Mouse (Mus musculus) liver, embryonic 15.5 days (tissue): Measurements from ENCODE around the gene Foxp2. TPM values are rescaled to one million over a fixed set of nuclear protein-coding genes. Genes with fewer than 3 reads are reported as not detected.

Source experiments
- ATAC-seq: fragments of 200-750 bp; cut with Nextera tagmentation; 2 replicates; pipeline ENCODE4 v1.8.0; 2017; ENCODE audit warnings: moderate number of reproducible peaks, mild to moderate bottlenecking, moderate library complexity; ENCODE audit not compliant: insufficient read depth
- H3K27ac ChIP-seq: fragments of 300-500 bp; sonication (generic); replicated peaks from 2 replicates; pipeline ENCODE4 v1.5.1; 2015; ENCODE audit warnings: mild to moderate bottlenecking, inconsistent platforms
- H3K27me3 ChIP-seq: fragments of 300-500 bp; sonication (generic); 2 replicates; pipeline ENCODE4 v1.6.1; 2015; ENCODE audit warnings: mild to moderate bottlenecking, inconsistent platforms
- H3K36me3 ChIP-seq: fragments of 300-500 bp; sonication (generic); replicated peaks from 2 replicates; pipeline ENCODE4 v1.6.1; 2015; ENCODE audit warnings: moderate library complexity, mild to moderate bottlenecking, inconsistent platforms
- H3K4me1 ChIP-seq: fragments of 300-500 bp; sonication (generic); replicated peaks from 2 replicates; pipeline ENCODE4 v1.6.1; 2015; ENCODE audit warnings: inconsistent platforms
- H3K4me2 ChIP-seq: fragments of 300-500 bp; sonication (generic); 2 replicates; pipeline ENCODE4 v1.6.1; 2015; ENCODE audit warnings: moderate library complexity, mild to moderate bottlenecking, inconsistent platforms
- H3K4me3 ChIP-seq: fragments of 300-500 bp; sonication (generic); replicated peaks from 2 replicates; pipeline ENCODE4 v1.5.1; 2015; ENCODE audit warnings: mild to moderate bottlenecking, inconsistent platforms
- H3K9ac ChIP-seq: fragments of 300-500 bp; sonication (generic); 2 replicates; pipeline ENCODE4 v1.6.1; 2015; ENCODE audit warnings: moderate library complexity, mild to moderate bottlenecking, inconsistent platforms
- H3K9me3 ChIP-seq: fragments of 300-500 bp; sonication (generic); replicated peaks from 2 replicates; pipeline ENCODE4 v1.6.1; 2016; ENCODE audit warnings: inconsistent platforms
- WGBS: fragments of 180-500 bp; shearing (Covaris S2); methylation state at CpG from one replicate; pipeline ENCODE4 v1.1.7; 2015; ENCODE audit warnings: mixed read lengths; ENCODE audit not compliant: insufficient replicate concordance; 5-methylcytosine and 5-hydroxymethylcytosine counted together
- polyA plus RNA-seq: library from polyadenylated mRNA; unstranded; fragments of >200 nt; fragmentation: Nextera tagmentation; extraction: Ambion mirVana; gene quantifications from 2 replicates; pipeline ENCODE4 v1.2.1, GENCODE M21; 2015

The Foxp2 gene
- polyA plus RNA-seq, 1 experiment from 2014 or later: 0.62 TPM

GRCm38 (mm10) chr6:14922704-14923103, 21.6 kb downstream of the Foxp2 start:
- no peaks in the 10 kb centered on the region for H3K9me3 ChIP-seq
- H3K36me3 ChIP-seq: no peaks in the 10 kb centered on the region
- no peak for ATAC-seq
- no peak overlapping the region for H3K9ac ChIP-seq
- H3K27me3 ChIP-seq: no peaks in the 10 kb centered on the region
- no peak overlapping the region for H3K4me2 ChIP-seq
- H3K4me1 ChIP-seq: no peaks in the 10 kb centered on the region
- no peak overlapping the region for H3K4me3 ChIP-seq
- no peak overlapping the region for H3K27ac ChIP-seq

GRCm38 (mm10) chr6:14924976-14925489, 23.9 kb downstream of the Foxp2 start:
- Histone ChIP-seq H3K9me3 (no peaks in the 10 kb centered on the region), H3K4me1 (no peaks in the 10 kb centered on the region), H3K4me2 (no peak overlapping the region), H3K4me3 (no peak overlapping the region), H3K9ac (no peak overlapping the region), H3K27me3 (no peaks in the 10 kb centered on the region), H3K36me3 (no peaks in the 10 kb centered on the region), H3K27ac (no peak overlapping the region)
- WGBS: 53% methylated on average over 4 of the region's 4 CpGs
- no peak for ATAC-seq

DNA sequence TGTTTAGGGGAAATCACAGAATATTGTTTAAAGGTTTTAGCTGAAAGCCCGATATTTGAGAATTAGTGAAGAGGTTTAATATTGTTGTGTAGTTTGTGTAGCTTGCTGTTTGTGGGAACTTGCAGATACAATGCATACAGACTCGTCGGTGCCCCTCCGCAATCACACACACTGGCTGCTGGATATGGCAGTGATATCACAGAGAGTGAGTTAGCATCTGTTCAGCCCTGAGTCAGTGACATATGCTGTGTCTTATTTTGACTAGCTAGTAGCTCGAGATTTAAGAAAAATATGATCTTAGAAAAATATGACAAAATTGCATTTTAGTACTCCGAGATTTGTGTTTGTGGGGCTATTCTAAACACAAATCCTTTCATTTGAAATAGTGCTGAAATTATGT, 49.9 kb downstream of the Foxp2 start:
- Histone ChIP-seq H3K4me3 (no peak overlapping the region), H3K9me3 (no peaks in the 10 kb centered on the region), H3K4me1 (no peaks in the 10 kb centered on the region), H3K4me2 (no peak overlapping the region), H3K9ac (no peak overlapping the region), H3K27me3 (no peaks in the 10 kb centered on the region), H3K27ac (no peak overlapping the region), H3K36me3 (no peaks in the 10 kb centered on the region)
- no peak for ATAC-seq
- WGBS: 59% methylated on average over 6 of the region's 6 CpGs

DNA sequence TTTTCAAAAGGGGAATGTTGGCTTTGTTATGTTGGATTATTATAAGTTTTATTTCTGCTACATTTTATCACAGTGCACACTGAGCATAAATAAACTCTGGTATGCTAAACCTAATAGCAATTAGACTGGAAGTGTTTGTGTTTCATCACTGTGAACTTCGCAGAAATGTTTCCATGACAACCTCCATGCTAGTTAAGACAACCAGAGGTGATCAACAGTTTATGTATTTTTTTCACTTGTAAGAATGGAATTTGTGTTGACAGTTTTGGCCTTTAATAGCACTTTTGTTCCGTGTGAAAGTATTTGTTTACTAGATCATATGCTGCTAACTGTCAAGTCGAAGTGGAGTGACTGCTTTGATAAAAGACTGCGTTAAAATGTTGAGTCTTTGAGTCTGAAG, 51.6 kb downstream of the Foxp2 start:
- Histone ChIP-seq H3K9me3 (no peaks in the 10 kb centered on the region), H3K27ac (no peak overlapping the region), H3K27me3 (no peaks in the 10 kb centered on the region), H3K9ac (no peak overlapping the region), H3K4me3 (no peak overlapping the region), H3K4me2 (no peak overlapping the region), H3K36me3 (no peaks in the 10 kb centered on the region), H3K4me1 (no peaks in the 10 kb centered on the region)
- 56% methylated on average over 4 of the region's 4 CpGs for WGBS
- ATAC-seq: no peak

GRCm38 (mm10) chr6:14977042-14977441, 75.9 kb downstream of the Foxp2 start:
- no peak overlapping the region for H3K4me3 ChIP-seq
- no peaks in the 10 kb centered on the region for H3K9me3 ChIP-seq
- no peak for ATAC-seq
- no peak overlapping the region for H3K4me2 ChIP-seq
- H3K27ac ChIP-seq: no peak overlapping the region
- no peaks in the 10 kb centered on the region for H3K36me3 ChIP-seq
- 63% methylated on average over 3 of the region's 3 CpGs for WGBS
- no peak overlapping the region for H3K9ac ChIP-seq
- no peaks in the 10 kb centered on the region for H3K4me1 ChIP-seq
- H3K27me3 ChIP-seq: no peaks in the 10 kb centered on the region

DNA sequence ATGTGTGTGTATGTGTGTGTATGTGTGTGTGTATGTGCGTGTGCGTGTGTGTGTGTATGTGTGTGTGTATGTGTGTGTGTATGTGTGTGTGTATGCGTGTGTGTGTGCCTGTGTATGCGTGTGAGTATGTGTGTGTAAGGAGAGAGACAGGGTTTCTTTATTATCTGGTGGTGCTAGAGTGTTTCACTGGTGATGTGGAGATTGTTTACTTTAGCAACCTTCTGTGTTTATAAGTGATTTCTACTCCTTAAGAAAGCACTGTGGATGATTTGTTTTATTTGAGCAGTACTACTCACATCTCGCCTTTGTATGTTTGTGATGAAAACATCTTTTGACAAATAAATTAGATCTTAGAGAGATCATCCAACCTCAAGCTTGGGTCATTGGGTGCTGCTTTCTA, 77.1 kb downstream of the Foxp2 start:
- Histone ChIP-seq H3K27me3 (no peaks in the 10 kb centered on the region), H3K9me3 (no peaks in the 10 kb centered on the region), H3K27ac (no peak overlapping the region), H3K4me3 (no peak overlapping the region), H3K4me1 (no peaks in the 10 kb centered on the region), H3K4me2 (no peak overlapping the region), H3K36me3 (no peaks in the 10 kb centered on the region), H3K9ac (no peak overlapping the region)
- 70% methylated on average over 5 of the region's 5 CpGs for WGBS
- ATAC-seq: no peak

- Histone ChIP-seq H3K4me3 (no peak overlapping the region), H3K9ac (no peak overlapping the region), H3K9me3 (no peaks in the 10 kb centered on the region), H3K27me3 (no peaks in the 10 kb centered on the region), H3K27ac (no peak overlapping the region), H3K36me3 (no peaks in the 10 kb centered on the region), H3K4me1 (no peaks in the 10 kb centered on the region), H3K4me2 (no peak overlapping the region)
- ATAC-seq: no peak
- 61% methylated on average over 1 of the region's 1 CpGs for WGBS
Measured at GRCm38 (mm10) chr6:15008113-15008512, 107.0 kb downstream of the Foxp2 start.

DNA sequence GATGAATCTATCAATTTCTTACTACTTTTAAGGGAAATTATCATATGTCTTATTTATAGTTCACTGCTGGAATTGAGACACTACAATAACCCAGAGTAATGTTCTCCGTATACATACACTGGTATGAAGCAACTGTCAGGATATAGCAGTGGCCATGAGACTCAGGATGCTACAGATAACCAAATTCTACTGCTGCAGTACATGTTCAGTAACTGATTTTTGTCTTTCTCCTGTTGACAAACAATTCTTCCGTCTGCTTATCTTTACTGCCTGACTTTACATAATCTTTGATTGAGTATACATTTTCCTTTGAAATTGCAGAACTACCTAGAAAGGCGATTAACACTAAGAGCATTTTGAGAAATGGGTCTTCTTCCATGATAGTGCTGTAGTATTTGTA, 127.3 kb downstream of the Foxp2 start:
- Histone ChIP-seq H3K9ac (no peak overlapping the region), H3K27me3 (no peaks in the 10 kb centered on the region), H3K9me3 (no peaks in the 10 kb centered on the region), H3K27ac (no peak overlapping the region), H3K4me3 (no peak overlapping the region), H3K4me1 (peaks cover 6% of the 10 kb centered on the region), H3K36me3 (no peaks in the 10 kb centered on the region), H3K4me2 (no peak overlapping the region)
- whole genome bisulfite sequencing: 34% methylated on average over 3 of the region's 3 CpGs
- no peak; the same call in 1 of the 2 replicates for ATAC-seq

DNA sequence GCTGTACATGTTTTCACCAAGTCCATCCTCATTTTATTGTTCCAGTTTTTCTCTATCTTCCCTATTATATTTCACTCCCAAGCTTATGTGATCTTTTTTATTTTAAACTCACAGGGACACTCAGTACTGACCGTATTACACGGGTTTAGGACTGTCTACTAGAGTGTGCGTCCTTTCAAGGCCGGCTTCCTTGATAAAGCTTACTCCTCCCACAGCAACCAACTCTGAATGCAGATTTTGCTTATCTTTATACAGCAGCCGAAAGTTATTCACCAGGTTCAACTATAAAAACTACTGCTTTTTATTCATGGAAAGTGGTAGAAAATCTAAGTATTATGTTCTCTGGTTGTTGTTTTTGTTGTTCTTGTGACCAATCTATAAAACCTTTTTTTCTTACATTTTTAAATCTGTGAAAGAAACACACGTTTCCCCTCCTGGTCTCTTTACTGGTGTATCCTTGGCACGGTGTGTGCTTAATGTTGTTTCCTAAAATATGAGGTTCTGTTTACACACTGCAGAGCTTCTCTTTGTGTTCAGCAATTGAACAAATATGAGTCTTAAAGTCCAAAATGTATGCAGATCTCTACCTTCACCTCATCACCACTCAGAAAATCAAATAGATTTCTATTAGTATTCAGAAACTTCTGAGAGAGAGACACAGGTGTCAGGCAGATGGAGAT, 128.4 kb downstream of the Foxp2 start:
- H3K4me2 ChIP-seq: peak overlapping the region; percentile 4; the same call in 1 of the 2 replicates
- 30% methylated on average over 7 of the region's 7 CpGs for WGBS

GRCm38 (mm10) chr6:15063246-15063645, 162.1 kb downstream of the Foxp2 start:
- H3K9me3 ChIP-seq: no peaks in the 10 kb centered on the region
- H3K27me3 ChIP-seq: no peaks in the 10 kb centered on the region
- ATAC-seq: no peak
- no peaks in the 10 kb centered on the region for H3K4me1 ChIP-seq
- 57% methylated on average over 1 of the region's 1 CpGs for WGBS
- H3K27ac ChIP-seq: no peak overlapping the region
- H3K4me2 ChIP-seq: no peak overlapping the region
- H3K4me3 ChIP-seq: no peak overlapping the region
- H3K36me3 ChIP-seq: no peaks in the 10 kb centered on the region
- no peak overlapping the region for H3K9ac ChIP-seq

More for the DNA sequence above, 128.4 kb downstream of the Foxp2 start:
- Histone ChIP-seq H3K36me3 (no peaks in the 10 kb centered on the region), H3K9me3 (no peaks in the 10 kb centered on the region), H3K4me3 (no peak overlapping the region), H3K27me3 (no peaks in the 10 kb centered on the region), H3K4me1 (peaks cover 6% of the 10 kb centered on the region), H3K9ac (no peak overlapping the region), H3K27ac (no peak overlapping the region; the same call in 1 of the 2 replicates)
- peak; percentile 93 for ATAC-seq

GRCm38 (mm10) chr6:15101548-15101947, 200.4 kb downstream of the Foxp2 start:
- WGBS: 47% methylated on average over 1 of the region's 1 CpGs
- ATAC-seq: no peak

GRCm38 (mm10) chr6:15120916-15121315, 219.8 kb downstream of the Foxp2 start:
- no peaks in the 10 kb centered on the region for H3K4me1 ChIP-seq
- H3K4me2 ChIP-seq: no peak overlapping the region
- no peaks in the 10 kb centered on the region for H3K27me3 ChIP-seq
- H3K9me3 ChIP-seq: no peaks in the 10 kb centered on the region
- H3K36me3 ChIP-seq: no peaks in the 10 kb centered on the region
- ATAC-seq: no peak
- H3K27ac ChIP-seq: no peak overlapping the region
- no peak overlapping the region for H3K9ac ChIP-seq
- no peak overlapping the region for H3K4me3 ChIP-seq
- 67% methylated on average over 5 of the region's 5 CpGs for WGBS

More at GRCm38 (mm10) chr6:15101548-15101947, 200.4 kb downstream of the Foxp2 start:
- Histone ChIP-seq H3K4me3 (no peak overlapping the region), H3K27ac (no peak overlapping the region), H3K9me3 (no peaks in the 10 kb centered on the region), H3K36me3 (no peaks in the 10 kb centered on the region), H3K9ac (no peak overlapping the region), H3K27me3 (no peaks in the 10 kb centered on the region), H3K4me2 (no peak overlapping the region), H3K4me1 (no peaks in the 10 kb centered on the region)
